Mouse (Mus musculus): ENCODE data around the gene Ell. TPM values are rescaled to one million over a fixed set of nuclear protein-coding genes. Genes with fewer than 3 reads are reported as not detected.

The Ell gene
- polyA plus RNA-seq, 1 experiment from 2014 or later = 13.0 TPM

GRCm38 (mm10) chr8:70561357-70561756 lies 22.1 kb downstream of the Ell start:
- Histone ChIP-seq H3K9me3 (ENCODE audit: control insufficient read depth, low read length) (no peaks in the 10 kb centered on the region), H3K4me1 (ENCODE audit: control insufficient read depth in 2 of 2, insufficient read depth in 2 of 2, low read length in 2 of 2) (peaks cover 53 to 72% of the 10 kb centered on the region in 2 experiments), H3K4me2 (ENCODE audit: low read length) (no peak overlapping the region), H3K27me3 (ENCODE audit: control insufficient read depth, insufficient read depth, low read length) (no peaks in the 10 kb centered on the region), H3K27ac (replicated peaks in 1 of 2; ENCODE audit: control insufficient read depth in 1 of 2, insufficient read depth in 1 of 2, low read depth in 2 of 2, low read length in 2 of 2) (peak overlapping the region; percentile 32 to 67), H3K36me3 (ENCODE audit: control insufficient read depth, insufficient read depth, low read length) (peaks cover 8% of the 10 kb centered on the region; the same call in 1 of the 2 replicates), H3K9ac (ENCODE audit: low read length) (peak overlapping the region; percentile 39), H3K4me3 (ENCODE audit: control insufficient read depth in 1 of 2, insufficient read depth in 1 of 2, low read depth in 1 of 2, low read length in 2 of 2) (no peak overlapping the region)
- ATAC-seq (ENCODE audit: insufficient number of reproducible peaks, insufficient read depth, low FRiP score, low read depth) = no peak
- 28% methylated on average over 4 of the region's 4 CpGs for WGBS

- H3K9me3 ChIP-seq (ENCODE audit: control insufficient read depth, low read length) = no peaks in the 10 kb centered on the region
- H3K36me3 ChIP-seq (ENCODE audit: control insufficient read depth, insufficient read depth, low read length) = peaks cover 7% of the 10 kb centered on the region; the same call in 1 of the 2 replicates
- H3K27me3 ChIP-seq (ENCODE audit: control insufficient read depth, insufficient read depth, low read length) = no peaks in the 10 kb centered on the region
- H3K9ac ChIP-seq (ENCODE audit: low read length) = peak overlapping the region; percentile 39
- no peak overlapping the region for H3K4me3 ChIP-seq (ENCODE audit: control insufficient read depth in 1 of 2, insufficient read depth in 1 of 2, low read depth in 1 of 2, low read length in 2 of 2)
- peak overlapping the region; percentile 32 to 67; a peak in 3 of 4 replicates for H3K27ac ChIP-seq (replicated peaks in 1 of 2; ENCODE audit: control insufficient read depth in 1 of 2, insufficient read depth in 1 of 2, low read depth in 2 of 2, low read length in 2 of 2)
- ATAC-seq (ENCODE audit: insufficient number of reproducible peaks, insufficient read depth, low FRiP score, low read depth) = no peak
- 38% methylated on average over 7 of the region's 7 CpGs for WGBS
- H3K4me1 ChIP-seq (ENCODE audit: control insufficient read depth in 2 of 2, insufficient read depth in 2 of 2, low read length in 2 of 2) = peaks cover 58 to 77% of the 10 kb centered on the region in 2 experiments
- no peak overlapping the region for H3K4me2 ChIP-seq (ENCODE audit: low read length)
These were observed 22.7 kb downstream of the Ell start for GRCm38 (mm10) chr8:70561809-70562535.

GRCm38 (mm10) chr8:70562802-70563201 lies 23.5 kb downstream of the Ell start:
- no peaks in the 10 kb centered on the region for H3K27me3 ChIP-seq (ENCODE audit: control insufficient read depth, insufficient read depth, low read length)
- peaks cover 3% of the 10 kb centered on the region; the same call in 1 of the 2 replicates for H3K36me3 ChIP-seq (ENCODE audit: control insufficient read depth, insufficient read depth, low read length)
- 69% methylated on average over 3 of the region's 3 CpGs for WGBS
- no peak for ATAC-seq (ENCODE audit: insufficient number of reproducible peaks, insufficient read depth, low FRiP score, low read depth)
- no peak overlapping the region for H3K9ac ChIP-seq (ENCODE audit: low read length)
- H3K4me3 ChIP-seq (ENCODE audit: control insufficient read depth in 1 of 2, insufficient read depth in 1 of 2, low read depth in 1 of 2, low read length in 2 of 2) = no peak overlapping the region
- peaks cover 58 to 75% of the 10 kb centered on the region in 2 experiments for H3K4me1 ChIP-seq (ENCODE audit: control insufficient read depth in 2 of 2, insufficient read depth in 2 of 2, low read length in 2 of 2)
- no peak overlapping the region for H3K4me2 ChIP-seq (ENCODE audit: low read length)
- no peak overlapping the region for H3K27ac ChIP-seq (replicated peaks in 1 of 2; ENCODE audit: control insufficient read depth in 1 of 2, insufficient read depth in 1 of 2, low read depth in 2 of 2, low read length in 2 of 2)
- H3K9me3 ChIP-seq (ENCODE audit: control insufficient read depth, low read length) = no peaks in the 10 kb centered on the region

GRCm38 (mm10) chr8:70563763-70564387 lies 24.6 kb downstream of the Ell start:
- peaks cover 53 to 64% of the 10 kb centered on the region in 2 experiments for H3K4me1 ChIP-seq (ENCODE audit: control insufficient read depth in 2 of 2, insufficient read depth in 2 of 2, low read length in 2 of 2)
- H3K27me3 ChIP-seq (ENCODE audit: control insufficient read depth, insufficient read depth, low read length) = no peaks in the 10 kb centered on the region
- WGBS = 85% methylated on average over 6 of the region's 6 CpGs
- no peak overlapping the region; the same call in 1 of the 2 replicates for H3K9ac ChIP-seq (ENCODE audit: low read length)
- H3K4me2 ChIP-seq (ENCODE audit: low read length) = no peak overlapping the region
- no peaks in the 10 kb centered on the region for H3K9me3 ChIP-seq (ENCODE audit: control insufficient read depth, low read length)
- no peak overlapping the region for H3K27ac ChIP-seq (replicated peaks in 1 of 2; ENCODE audit: control insufficient read depth in 1 of 2, insufficient read depth in 1 of 2, low read depth in 2 of 2, low read length in 2 of 2)
- peaks cover 3% of the 10 kb centered on the region; the same call in 1 of the 2 replicates for H3K36me3 ChIP-seq (ENCODE audit: control insufficient read depth, insufficient read depth, low read length)
- no peak for ATAC-seq (ENCODE audit: insufficient number of reproducible peaks, insufficient read depth, low FRiP score, low read depth)
- H3K4me3 ChIP-seq (ENCODE audit: control insufficient read depth in 1 of 2, insufficient read depth in 1 of 2, low read depth in 1 of 2, low read length in 2 of 2) = no peak overlapping the region

- no peak overlapping the region for H3K4me2 ChIP-seq (ENCODE audit: low read length)
- peak overlapping the region in 1 of 2 experiments; percentile 50; a peak in 2 of 4 replicates for H3K27ac ChIP-seq (replicated peaks in 1 of 2; ENCODE audit: control insufficient read depth in 1 of 2, insufficient read depth in 1 of 2, low read depth in 2 of 2, low read length in 2 of 2)
- H3K27me3 ChIP-seq (ENCODE audit: control insufficient read depth, insufficient read depth, low read length) = no peaks in the 10 kb centered on the region
- H3K4me1 ChIP-seq (ENCODE audit: control insufficient read depth in 2 of 2, insufficient read depth in 2 of 2, low read length in 2 of 2) = peaks cover 51 to 61% of the 10 kb centered on the region in 2 experiments
- 66% methylated on average over 3 of the region's 3 CpGs for WGBS
- no peak overlapping the region for H3K9ac ChIP-seq (ENCODE audit: low read length)
- no peak overlapping the region for H3K4me3 ChIP-seq (ENCODE audit: control insufficient read depth in 1 of 2, insufficient read depth in 1 of 2, low read depth in 1 of 2, low read length in 2 of 2)
- no peaks in the 10 kb centered on the region for H3K9me3 ChIP-seq (ENCODE audit: control insufficient read depth, low read length)
- no peak for ATAC-seq (ENCODE audit: insufficient number of reproducible peaks, insufficient read depth, low FRiP score, low read depth)
- H3K36me3 ChIP-seq (ENCODE audit: control insufficient read depth, insufficient read depth, low read length) = no peaks in the 10 kb centered on the region
These were observed 25.5 kb downstream of the Ell start for GRCm38 (mm10) chr8:70564696-70565235.

GRCm38 (mm10) chr8:70565561-70565960 lies 26.3 kb downstream of the Ell start:
- ATAC-seq (ENCODE audit: insufficient number of reproducible peaks, insufficient read depth, low FRiP score, low read depth) = peak; percentile 43; the same call in 1 of the 2 replicates
- Histone ChIP-seq H3K36me3 (ENCODE audit: control insufficient read depth, insufficient read depth, low read length) (no peaks in the 10 kb centered on the region), H3K4me1 (ENCODE audit: control insufficient read depth in 2 of 2, insufficient read depth in 2 of 2, low read length in 2 of 2) (peaks cover 50 to 61% of the 10 kb centered on the region in 2 experiments), H3K4me3 (ENCODE audit: control insufficient read depth in 1 of 2, insufficient read depth in 1 of 2, low read depth in 1 of 2, low read length in 2 of 2) (no peak overlapping the region), H3K4me2 (ENCODE audit: low read length) (no peak overlapping the region), H3K9ac (ENCODE audit: low read length) (no peak overlapping the region), H3K27ac (replicated peaks in 1 of 2; ENCODE audit: control insufficient read depth in 1 of 2, insufficient read depth in 1 of 2, low read depth in 2 of 2, low read length in 2 of 2) (peak overlapping the region in 1 of 2 experiments; percentile 50; a peak in 2 of 4 replicates), H3K27me3 (ENCODE audit: control insufficient read depth, insufficient read depth, low read length) (no peaks in the 10 kb centered on the region), H3K9me3 (ENCODE audit: control insufficient read depth, low read length) (no peaks in the 10 kb centered on the region)
- WGBS = 21% methylated on average over 3 of the region's 3 CpGs

GRCm38 (mm10) chr8:70570360-70570759 lies 31.1 kb downstream of the Ell start:
- Histone ChIP-seq H3K9ac (ENCODE audit: low read length) (no peak overlapping the region), H3K27ac (replicated peaks in 1 of 2; ENCODE audit: control insufficient read depth in 1 of 2, insufficient read depth in 1 of 2, low read depth in 2 of 2, low read length in 2 of 2) (peak overlapping the region; percentile 63 to 73), H3K4me3 (ENCODE audit: control insufficient read depth in 1 of 2, insufficient read depth in 1 of 2, low read depth in 1 of 2, low read length in 2 of 2) (no peak overlapping the region), H3K4me2 (ENCODE audit: low read length) (no peak overlapping the region), H3K4me1 (ENCODE audit: control insufficient read depth in 2 of 2, insufficient read depth in 2 of 2, low read length in 2 of 2) (peaks cover 26 to 37% of the 10 kb centered on the region in 2 experiments), H3K27me3 (ENCODE audit: control insufficient read depth, insufficient read depth, low read length) (no peaks in the 10 kb centered on the region), H3K36me3 (ENCODE audit: control insufficient read depth, insufficient read depth, low read length) (peaks cover 11% of the 10 kb centered on the region; the same call in 1 of the 2 replicates), H3K9me3 (ENCODE audit: control insufficient read depth, low read length) (no peaks in the 10 kb centered on the region)
- ATAC-seq (ENCODE audit: insufficient number of reproducible peaks, insufficient read depth, low FRiP score, low read depth) = no peak

All from heart, embryonic 14.5 days (tissue).